Mouse (Mus musculus): ENCODE measurements at regions not wholly inside any gene's neighbourhood (a gene's known extent, or its start where the extent isn't known, plus 50 kb on each side); places are given as distances from the start of the nearest gene placed in this dataset.

- no peak for TF ChIP-seq CTCF (conservative IDR thresholded peaks at IDR 0.05; ENCODE audit: low read length)
- TF ChIP-seq POU5F1 (IDR thresholded peaks at IDR 0.05; ENCODE audit: borderline replicate concordance, low read length): no peak
Measured at GRCm38 (mm10) chr3:128636960-128637755, 562.5 kb upstream of the Pitx2 start.
